Mouse (Mus musculus): ENCODE measurements at regions not wholly inside any gene's neighbourhood (a gene's known extent, or its start where the extent isn't known, plus 50 kb on each side); places are given as distances from the start of the nearest gene placed in this dataset.
"Not testable (repeated sequence)": the region's sequence is repeated elsewhere in the genome, so short reads cannot be mapped to it uniquely, and the experiment has no call there.

GRCm38 (mm10) chr13:70205334-70205733, 403.1 kb downstream of the Med10 start:
- no peak for DNase-seq

GRCm38 (mm10) chr13:70210158-70210557, 408.0 kb downstream of the Med10 start:
- DNase-seq = no peak

- DNase-seq = no peak
These were observed 410.8 kb downstream of the Med10 start for GRCm38 (mm10) chr13:70213017-70213416.

GRCm38 (mm10) chr13:70213622-70214021, 411.4 kb downstream of the Med10 start:
- DNase-seq = no peak

- DNase-seq = no peak
These were observed 411.9 kb downstream of the Med10 start for GRCm38 (mm10) chr13:70214022-70214654.

- no peak for DNase-seq
These were observed 413.9 kb downstream of the Med10 start for GRCm38 (mm10) chr13:70216134-70216533.

- no peak for DNase-seq
These were observed 415.4 kb downstream of the Med10 start for GRCm38 (mm10) chr13:70217429-70218133.

- DNase-seq = no peak
These were observed 413.9 kb downstream of the Ice1 start for GRCm38 (mm10) chr13:70223485-70223884.

GRCm38 (mm10) chr13:70227167-70227566, 410.3 kb downstream of the Ice1 start:
- no peak for DNase-seq

- DNase-seq = peak; percentile 81 to 88
These were observed 403.3 kb downstream of the Ice1 start for GRCm38 (mm10) chr13:70233896-70234799.

GRCm38 (mm10) chr13:70243598-70244157, 393.8 kb downstream of the Ice1 start:
- DNase-seq = no peak

GRCm38 (mm10) chr13:70260003-70260496, 377.4 kb downstream of the Ice1 start:
- DNase-seq = no peak

GRCm38 (mm10) chr13:70263654-70264053, 373.8 kb downstream of the Ice1 start:
- no peak for DNase-seq

- DNase-seq = not testable (repeated sequence)
These were observed 360.5 kb downstream of the Ice1 start for GRCm38 (mm10) chr13:70276884-70277378.

GRCm38 (mm10) chr13:70277667-70278591, 359.5 kb downstream of the Ice1 start:
- DNase-seq = no peak

GRCm38 (mm10) chr13:70281051-70281847, 356.2 kb downstream of the Ice1 start:
- DNase-seq = no peak

- DNase-seq = no peak
These were observed 354.7 kb downstream of the Ice1 start for GRCm38 (mm10) chr13:70282731-70283130.

- DNase-seq = no peak
These were observed 354.2 kb downstream of the Ice1 start for GRCm38 (mm10) chr13:70283231-70283630.

GRCm38 (mm10) chr13:70292713-70293112, 344.7 kb downstream of the Ice1 start:
- DNase-seq = no peak

- no peak for DNase-seq
These were observed 333.4 kb downstream of the Ice1 start for GRCm38 (mm10) chr13:70303953-70304525.

Data from cerebellum, adult 18-20 months (tissue).